Comparison of ENCODE assay signal across 8 mouse cellular contexts in the genomic region with DNA sequence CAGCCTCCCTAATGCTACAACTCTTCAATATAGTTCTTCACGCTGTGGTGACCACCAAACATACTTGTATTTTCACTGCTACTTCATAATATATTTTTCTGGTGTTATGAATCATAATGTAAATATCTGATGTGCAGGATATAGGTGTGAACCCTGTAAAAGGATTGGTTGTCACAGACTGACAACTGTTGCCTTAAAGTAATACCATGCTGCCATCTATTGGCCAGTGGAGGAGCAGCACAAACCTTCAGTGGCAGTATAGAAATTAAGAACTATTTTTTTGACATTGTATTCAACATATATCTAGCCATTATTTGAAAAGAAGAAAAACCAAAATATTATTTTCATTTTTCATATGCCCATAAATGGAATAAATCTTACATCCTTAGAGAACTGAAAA. TPM values are rescaled to one million over a fixed set of nuclear protein-coding genes. Genes with fewer than 3 reads are reported as not detected.
DNase-seq lines count a peak whose midpoint lies in the region; ATAC-seq and TF ChIP-seq lines count a peak whose summit lies in the region.

No protein-coding gene starts in this region.

- no peaks in the 10 kb centered on the region for H3K4me1 ChIP-seq in kidney, postnatal 0 days (replicated peaks; ENCODE audit: insufficient read depth, low read length)

- H3K36me3 ChIP-seq in kidney, postnatal 0 days (ENCODE audit: insufficient read depth, low read length), result peaks cover 31% of the 10 kb centered on the region
- H3K36me3 ChIP-seq in splenic B cell, adult 2 months (ENCODE audit: control insufficient read depth, insufficient read depth, low read length, poor library complexity, severe bottlenecking), result peaks cover 10% of the 10 kb centered on the region; the same call in 1 of the 2 replicates

- no peak overlapping the region for H3K4me3 ChIP-seq in kidney, postnatal 0 days (replicated peaks; ENCODE audit: low read depth, low read length)

- no peak overlapping the region for H3K4me2 ChIP-seq in kidney, postnatal 0 days (ENCODE audit: low read length)

- H3K9ac ChIP-seq in kidney, postnatal 0 days (ENCODE audit: low read depth, low read length), result no peak overlapping the region

- DNase-seq in gastrocnemius, adult 18-20 months (ENCODE audit: low spot score), result peak; percentile 47
- DNase-seq in gastrocnemius, adult 8-10 months (ENCODE audit: low spot score in 2 of 2), result no peak
- peak; percentile 18 for DNase-seq in 3134 (ENCODE audit: extremely low read depth, insufficient read length, low spot score)
- peak; percentile 53 for DNase-seq in T-cell, adult 2 months (ENCODE audit: low spot score)
- DNase-seq in embryo, embryonic 10 days (ENCODE audit: low spot score), result peak; percentile 71
- peak; percentile 74 for DNase-seq in kidney, postnatal 0 days (ENCODE audit: low spot score)
- peak; percentile 66 for DNase-seq in lung, postnatal 10 days
- peak; percentile 83 for DNase-seq in splenic B cell, adult 2 months (ENCODE audit: low read depth, low spot score)

- WGBS in kidney, postnatal 0 days, result 90% methylated on average over 1 of the region's 1 CpGs

- peak; percentile 86 for TF ChIP-seq CTCF in kidney, postnatal 0 days (IDR thresholded peaks at IDR 0.05; ENCODE audit: low read depth)

- no peak overlapping the region for H3K27ac ChIP-seq in kidney, postnatal 0 days

- no peaks in the 10 kb centered on the region for H3K27me3 ChIP-seq in kidney, postnatal 0 days (ENCODE audit: insufficient read depth, low read length)
- no peaks in the 10 kb centered on the region for H3K27me3 ChIP-seq in splenic B cell, adult 2 months (ENCODE audit: control insufficient read depth, insufficient read depth, low read length, poor library complexity, severe bottlenecking)

- H3K9me3 ChIP-seq in kidney, postnatal 0 days (replicated peaks; ENCODE audit: low read length), result no peaks in the 10 kb centered on the region

- ATAC-seq in kidney, postnatal 0 days (replicated peaks; ENCODE audit: low FRiP score, low read depth), result no peak

RNA-seq across cellular contexts. Expression of gene Ino80, which starts 40.5 kb away (rescaled TPM):
- total RNA-seq in gastrocnemius, adult 18-20 months (2021), result 10 to 100 TPM; 11.2 to 12.1 TPM
- 10 to 100 TPM; 11.8 to 15.7 (median 12.6) TPM for total RNA-seq in gastrocnemius, adult 8-10 months (2022)
- polyA plus RNA-seq in kidney, postnatal 0 days (2015; fragmentation: Nextera tagmentation; extraction: Ambion mirVana), result 3.5 TPM in 2 replicates

Comparison
In these comparisons a context has a peak if more than half of its experiments do, and no peak if none do; other contexts are left out.
1. DNase-seq: peak in gastrocnemius, adult 18-20 months (single experiment), 3134 (single experiment), T-cell, adult 2 months (single experiment), embryo, embryonic 10 days (single experiment), kidney, postnatal 0 days (single experiment), lung, postnatal 10 days (single experiment) and splenic B cell, adult 2 months (single experiment); none in gastrocnemius, adult 8-10 months (0 of 2).